Mouse (Mus musculus) intestine, postnatal 0 days (tissue): ENCODE measurements around the gene Cd69. TPM values are rescaled to one million over a fixed set of nuclear protein-coding genes. Genes with fewer than 3 reads are reported as not detected.

Experiments
- ATAC-seq: fragments of 200-750 bp; cut with Nextera tagmentation; 2 replicates; pipeline ENCODE4 v1.8.0; 2017; ENCODE audit warnings: mild to moderate bottlenecking, moderate TSS enrichment, moderate library complexity
- H3K27ac ChIP-seq: fragments of 300-500 bp; sonication (generic); 2 replicates; pipeline ENCODE4 v1.5.1; 2014; ENCODE audit warnings: mild to moderate bottlenecking, low read depth, low read length, moderate library complexity
- H3K27me3 ChIP-seq: fragments of 300-500 bp; sonication (generic); replicated peaks from 2 replicates; pipeline ENCODE4 v1.6.1; 2014; ENCODE audit warnings: low read length, mixed read lengths; ENCODE audit not compliant: control insufficient read depth, insufficient read depth
- H3K36me3 ChIP-seq: fragments of 300-500 bp; sonication (generic); 2 replicates; pipeline ENCODE4 v1.6.1; 2014; ENCODE audit warnings: mild to moderate bottlenecking, moderate library complexity; ENCODE audit not compliant: control insufficient read depth, insufficient read depth
- H3K4me1 ChIP-seq: fragments of 300-500 bp; sonication (generic); replicated peaks from 2 replicates; pipeline ENCODE4 v1.6.1; 2014; ENCODE audit warnings: antibody characterized with exemption, low read length, mixed read lengths; ENCODE audit not compliant: control insufficient read depth, insufficient read depth
- H3K4me2 ChIP-seq: fragments of 300-500 bp; sonication (generic); replicated peaks from 2 replicates; pipeline ENCODE4 v1.6.1; 2014; ENCODE audit warnings: low read depth, mild to moderate bottlenecking, moderate library complexity
- H3K4me3 ChIP-seq: fragments of 300-500 bp; sonication (generic); 2 replicates; pipeline ENCODE4 v1.5.1; 2014; ENCODE audit warnings: low read depth, low read length
- H3K9ac ChIP-seq: fragments of 300-500 bp; sonication (generic); 2 replicates; pipeline ENCODE4 v1.6.1; 2014; ENCODE audit warnings: mild to moderate bottlenecking, low read depth, low read length
- H3K9me3 ChIP-seq: fragments of 300-500 bp; sonication (generic); 2 replicates; pipeline ENCODE4 v1.6.1; 2016; ENCODE audit warnings: mixed run types; ENCODE audit not compliant: control insufficient read depth
- CTCF ChIP-seq: sonication (generic); IDR thresholded peaks from 2 replicates; pipeline ENCODE4 v1.5.1; 2016; ENCODE audit warnings: low read depth, mild to moderate bottlenecking, control low read depth, antibody characterized with exemption, moderate library complexity
- WGBS: fragments of 180-500 bp; shearing (Covaris S2); extraction: QIAGEN DNeasy Blood & Tissue Kit; methylation state at CpG from one replicate; pipeline ENCODE4 v1.1.7; 2014; 5-methylcytosine and 5-hydroxymethylcytosine counted together
- polyA plus RNA-seq: library from polyadenylated mRNA; unstranded; fragments of >200 nt; fragmentation: Nextera tagmentation; extraction: Ambion mirVana; gene quantifications from 2 replicates; pipeline ENCODE4 v1.2.1, GENCODE M21; 2015

Gene Cd69
- polyA plus RNA-seq, 1 experiment from 2014 or later, result 0.16 TPM

DNA sequence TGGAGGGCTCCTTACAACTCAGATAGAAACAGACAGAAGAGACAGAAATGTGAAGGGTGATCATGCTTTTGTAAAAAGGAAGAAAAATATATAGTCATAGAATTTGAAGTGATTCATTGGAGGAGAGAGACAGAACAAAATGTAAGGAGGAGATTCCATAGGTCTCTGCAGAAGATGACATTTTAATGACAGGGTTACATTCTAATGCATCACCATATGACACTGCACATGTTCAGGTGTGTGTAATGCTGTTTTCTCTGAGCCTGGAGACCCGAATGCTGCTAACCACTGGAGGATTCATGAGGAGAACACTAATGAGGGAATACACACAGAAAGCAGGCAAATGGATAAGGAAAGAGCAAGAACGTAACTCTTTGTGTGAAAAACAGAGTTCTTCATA is 760 bp downstream of the Cd69 start:
- H3K4me1 ChIP-seq, result no peaks in the 10 kb centered on the region
- H3K4me3 ChIP-seq, result no peak overlapping the region
- no peak overlapping the region for H3K4me2 ChIP-seq
- no peaks in the 10 kb centered on the region for H3K9me3 ChIP-seq
- no peak for TF ChIP-seq CTCF
- no peak overlapping the region for H3K9ac ChIP-seq
- WGBS, result 76% methylated on average over 2 of the region's 2 CpGs
- H3K36me3 ChIP-seq, result no peaks in the 10 kb centered on the region
- no peak overlapping the region for H3K27ac ChIP-seq
- ATAC-seq, result no peak
- no peaks in the 10 kb centered on the region for H3K27me3 ChIP-seq

DNA sequence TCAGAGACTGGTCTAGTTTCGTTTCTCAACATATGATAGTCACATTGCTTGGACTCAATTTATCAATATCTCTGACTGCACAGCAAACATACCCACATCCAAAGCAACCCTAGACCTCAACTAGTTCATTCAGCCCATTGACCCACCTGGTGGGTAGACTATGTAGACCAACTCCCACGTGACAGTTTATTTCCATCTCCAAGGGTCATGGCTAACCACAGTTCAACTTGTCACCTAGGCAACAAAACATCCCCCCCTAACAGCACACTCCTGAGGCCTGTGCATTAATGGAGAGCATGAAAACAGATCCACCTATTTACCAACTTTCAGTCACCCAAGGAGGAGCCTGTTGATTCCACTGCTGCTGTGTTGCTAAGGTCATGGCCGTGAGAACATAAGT is 1.6 kb downstream of the Cd69 start:
- no peak for TF ChIP-seq CTCF
- no peak overlapping the region for H3K9ac ChIP-seq
- no peaks in the 10 kb centered on the region for H3K9me3 ChIP-seq
- no peaks in the 10 kb centered on the region for H3K27me3 ChIP-seq
- no peak overlapping the region for H3K4me2 ChIP-seq
- no peaks in the 10 kb centered on the region for H3K36me3 ChIP-seq
- no peak overlapping the region for H3K4me3 ChIP-seq
- H3K4me1 ChIP-seq, result no peaks in the 10 kb centered on the region
- no peak for ATAC-seq
- 71% methylated on average over 3 of the region's 3 CpGs for WGBS
- H3K27ac ChIP-seq, result no peak overlapping the region

DNA sequence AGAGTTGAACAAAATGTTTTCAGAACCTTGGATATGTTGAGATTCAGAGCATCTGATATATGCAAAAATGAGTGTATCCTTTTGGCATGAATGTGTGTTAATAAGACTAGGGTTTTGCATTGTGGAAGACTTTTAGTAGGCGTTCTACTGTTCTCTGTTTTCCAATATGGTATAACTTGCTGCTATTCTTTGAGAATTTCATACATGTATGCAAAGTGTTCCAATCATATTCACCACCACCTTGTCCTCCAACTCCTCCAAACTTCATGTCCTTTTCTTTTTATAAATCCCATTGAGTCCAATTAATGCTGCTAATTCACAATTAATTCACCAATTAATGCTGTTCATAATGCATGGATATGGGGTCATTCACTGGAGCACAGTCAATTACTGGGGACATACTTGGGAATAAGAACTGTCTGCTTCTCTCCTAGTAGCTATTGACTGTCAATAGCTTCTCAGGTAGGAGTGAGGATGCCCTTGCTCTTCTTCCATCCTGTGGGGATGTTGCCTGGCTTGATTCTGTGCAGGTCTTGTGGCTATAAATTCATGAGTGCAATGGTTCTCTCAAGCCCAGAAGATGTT is 8.7 kb downstream of the Cd69 start:
- Histone ChIP-seq H3K36me3 (no peaks in the 10 kb centered on the region), H3K4me2 (no peak overlapping the region), H3K4me3 (no peak overlapping the region), H3K27ac (no peak overlapping the region), H3K9me3 (no peaks in the 10 kb centered on the region), H3K4me1 (no peaks in the 10 kb centered on the region), H3K9ac (no peak overlapping the region), H3K27me3 (no peaks in the 10 kb centered on the region)
- WGBS, result 87% methylated on average over 1 of the region's 1 CpGs
- TF ChIP-seq CTCF, result no peak
- ATAC-seq, result no peak

DNA sequence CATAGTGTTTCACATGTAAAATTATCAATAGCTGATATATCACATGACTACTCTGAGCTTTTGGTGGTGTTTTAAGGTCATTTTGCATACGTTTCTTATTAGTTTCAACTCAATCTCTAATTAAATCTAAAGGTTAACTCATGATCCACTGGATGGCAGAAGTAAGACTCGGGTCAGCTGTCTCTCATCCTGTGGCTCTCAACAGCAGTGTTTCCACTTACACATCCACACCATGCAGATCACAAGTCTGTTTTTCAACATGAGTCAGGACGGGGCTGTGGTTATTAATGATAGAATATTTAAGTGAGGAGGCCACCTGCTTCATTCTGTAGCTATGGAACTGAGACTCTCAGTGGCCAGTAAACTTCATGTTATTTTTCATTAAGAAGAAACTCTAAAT is 9.4 kb downstream of the Cd69 start:
- WGBS, result 72% methylated on average over 3 of the region's 3 CpGs
- no peak overlapping the region for H3K27ac ChIP-seq
- H3K27me3 ChIP-seq, result no peaks in the 10 kb centered on the region
- no peaks in the 10 kb centered on the region for H3K36me3 ChIP-seq
- H3K4me3 ChIP-seq, result no peak overlapping the region
- TF ChIP-seq CTCF, result no peak
- H3K4me1 ChIP-seq, result no peaks in the 10 kb centered on the region
- no peak overlapping the region for H3K9ac ChIP-seq
- H3K4me2 ChIP-seq, result no peak overlapping the region
- no peak for ATAC-seq
- H3K9me3 ChIP-seq, result no peaks in the 10 kb centered on the region

DNA sequence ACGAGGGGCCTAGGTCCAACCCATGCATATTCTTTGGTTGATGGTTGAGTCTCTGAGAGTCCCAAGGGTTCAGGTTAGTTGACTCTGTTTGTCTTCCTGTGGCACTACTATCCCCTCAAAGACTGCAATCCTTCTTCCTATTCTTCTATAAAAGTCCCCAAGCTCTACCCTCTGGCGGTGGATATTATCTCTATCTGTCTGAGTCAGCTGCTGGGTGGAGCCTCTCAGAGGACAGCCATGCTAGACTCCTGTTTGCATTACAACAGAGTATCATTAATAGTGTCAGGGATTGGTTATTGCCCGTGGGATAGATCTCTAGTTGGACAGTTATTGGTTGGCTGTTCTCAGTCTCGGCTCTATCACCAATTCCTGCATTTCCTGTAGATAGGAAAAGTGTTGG is 14.3 kb downstream of the Cd69 start:
- no peak for ATAC-seq
- TF ChIP-seq CTCF, result no peak
- WGBS, result 64% methylated on average over 4 of the region's 4 CpGs
- Histone ChIP-seq H3K4me1 (no peaks in the 10 kb centered on the region), H3K4me2 (no peak overlapping the region), H3K9ac (no peak overlapping the region), H3K27me3 (no peaks in the 10 kb centered on the region), H3K4me3 (no peak overlapping the region), H3K27ac (no peak overlapping the region), H3K36me3 (no peaks in the 10 kb centered on the region), H3K9me3 (no peaks in the 10 kb centered on the region)

DNA sequence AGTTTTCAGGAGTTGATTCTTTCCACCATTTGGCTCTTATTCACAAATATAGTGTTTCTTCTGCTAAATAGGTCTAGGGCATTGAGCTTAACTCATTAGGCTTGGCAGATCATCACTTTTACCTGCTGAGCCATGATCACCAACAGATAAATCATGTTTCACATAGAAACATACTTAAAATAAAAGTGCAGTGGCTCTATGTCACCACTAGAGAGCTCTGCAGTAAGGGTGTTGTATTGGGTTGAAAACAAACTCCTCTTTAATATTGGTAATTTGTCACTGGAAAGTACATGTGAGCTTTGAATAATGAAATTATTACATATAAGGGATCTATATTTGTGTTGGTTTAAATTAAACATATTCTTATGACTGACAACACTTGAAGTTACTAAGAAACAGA is 15.2 kb downstream of the Cd69 start:
- no peaks in the 10 kb centered on the region for H3K4me1 ChIP-seq
- no peaks in the 10 kb centered on the region for H3K27me3 ChIP-seq
- no peak for ATAC-seq
- no peak overlapping the region for H3K9ac ChIP-seq
- H3K4me2 ChIP-seq, result no peak overlapping the region
- TF ChIP-seq CTCF, result peak; percentile 69
- H3K9me3 ChIP-seq, result no peaks in the 10 kb centered on the region
- H3K4me3 ChIP-seq, result no peak overlapping the region
- H3K36me3 ChIP-seq, result no peaks in the 10 kb centered on the region
- no peak overlapping the region for H3K27ac ChIP-seq

DNA sequence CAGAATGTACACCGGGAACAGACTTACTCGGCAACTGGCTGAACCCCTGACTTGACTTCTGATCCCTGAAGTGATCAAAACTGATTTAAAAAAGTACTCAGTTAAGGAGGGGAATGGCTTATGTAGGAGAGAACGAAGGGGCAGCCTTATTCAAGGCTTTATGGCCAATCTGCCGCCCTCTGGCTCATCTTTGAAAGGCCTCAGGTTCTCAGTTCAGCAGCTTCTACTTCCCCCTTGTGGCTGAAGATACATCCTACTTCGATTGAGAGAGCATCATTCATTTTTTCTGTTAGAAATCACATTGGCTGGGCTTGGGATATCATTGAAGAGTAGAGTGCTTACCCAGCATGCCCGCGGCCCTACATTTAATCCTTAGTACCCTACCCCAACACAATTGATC is 19.2 kb downstream of the Cd69 start:
- Histone ChIP-seq H3K4me2 (no peak overlapping the region), H3K36me3 (no peaks in the 10 kb centered on the region), H3K9me3 (no peaks in the 10 kb centered on the region), H3K27ac (no peak overlapping the region), H3K9ac (no peak overlapping the region), H3K4me1 (no peaks in the 10 kb centered on the region), H3K27me3 (no peaks in the 10 kb centered on the region), H3K4me3 (no peak overlapping the region)
- peak; percentile 82 for TF ChIP-seq CTCF
- no peak for ATAC-seq
- 54% methylated on average over 7 of the region's 7 CpGs for WGBS
